Mouse (Mus musculus) intestine, embryonic 16.5 days (tissue): ENCODE data around the gene Ehbp1. TPM values are rescaled to one million over a fixed set of nuclear protein-coding genes. Genes with fewer than 3 reads are reported as not detected.

Experiments
- ATAC-seq: fragments of 200-750 bp; cut with Nextera tagmentation; 2 replicates; pipeline ENCODE4 v1.8.0; 2017; ENCODE audit warnings: moderate TSS enrichment, moderate library complexity
- H3K27ac ChIP-seq: fragments of 300-500 bp; sonication (generic); 2 replicates; pipeline ENCODE4 v1.5.1; 2014; ENCODE audit warnings: mild to moderate bottlenecking, low read length
- H3K27me3 ChIP-seq: fragments of 300-500 bp; sonication (generic); replicated peaks from 2 replicates; pipeline ENCODE4 v1.6.1; 2014; ENCODE audit warnings: low read length, control low read depth, mixed read lengths; ENCODE audit not compliant: control insufficient read depth, insufficient read depth
- H3K36me3 ChIP-seq: fragments of 300-500 bp; sonication (generic); 2 replicates; pipeline ENCODE4 v1.6.1; 2014; ENCODE audit warnings: low read length, control low read depth; ENCODE audit not compliant: control insufficient read depth, insufficient read depth
- H3K4me1 ChIP-seq: fragments of 300-500 bp; sonication (generic); 2 replicates; pipeline ENCODE4 v1.6.1; 2014; ENCODE audit warnings: low read length, control low read depth, mixed read lengths; ENCODE audit not compliant: control insufficient read depth, insufficient read depth
- H3K4me2 ChIP-seq: fragments of 300-500 bp; sonication (generic); 2 replicates; pipeline ENCODE4 v1.6.1; 2014; ENCODE audit warnings: low read depth, low read length, control low read depth
- H3K4me3 ChIP-seq: fragments of 300-500 bp; sonication (generic); 2 replicates; pipeline ENCODE4 v1.5.1; 2014; ENCODE audit warnings: mild to moderate bottlenecking, low read length
- H3K9ac ChIP-seq: fragments of 300-500 bp; sonication (generic); 2 replicates; pipeline ENCODE4 v1.6.1; 2014; ENCODE audit warnings: low read depth, low read length
- H3K9me3 ChIP-seq: fragments of 300-500 bp; sonication (generic); 2 replicates; pipeline ENCODE4 v1.6.1; 2016; ENCODE audit warnings: low read length, control low read depth; ENCODE audit not compliant: control insufficient read depth
- WGBS: fragments of 180-500 bp; shearing (Covaris S2); extraction: QIAGEN DNeasy Blood & Tissue Kit; methylation state at CpG from one replicate; pipeline ENCODE4 v1.1.7; 2014; 5-methylcytosine and 5-hydroxymethylcytosine counted together
- polyA plus RNA-seq: library from polyadenylated mRNA; unstranded; fragments of >200 nt; fragmentation: Nextera tagmentation; extraction: Ambion mirVana; gene quantifications from 2 replicates; pipeline ENCODE4 v1.2.1, GENCODE M21; 2015

Ehbp1 gene
- polyA plus RNA-seq, 1 experiment from 2014 or later: 8.2 TPM

DNA sequence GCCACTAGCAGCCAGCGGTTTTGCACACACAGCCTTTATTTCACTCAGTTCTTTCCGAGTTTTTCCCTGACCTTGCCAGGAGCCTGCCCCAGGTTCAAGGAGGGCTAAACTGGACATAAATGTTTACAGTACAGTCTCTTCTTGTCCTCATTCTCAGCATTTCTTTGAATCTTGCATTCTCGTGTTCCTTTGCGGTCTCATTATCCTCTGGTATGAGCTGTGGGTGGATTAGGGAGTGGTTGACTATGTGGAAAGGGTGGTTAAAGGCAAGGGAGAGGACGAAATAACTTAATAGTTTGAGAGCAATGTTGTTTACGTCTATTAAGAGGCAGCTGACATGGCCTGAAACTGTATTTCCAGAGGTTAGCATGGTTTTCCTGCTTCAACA is 54.6 kb downstream of the Ehbp1 start:
- H3K9me3 ChIP-seq: no peaks in the 10 kb centered on the region
- H3K4me1 ChIP-seq: peaks cover 5% of the 10 kb centered on the region; the same call in 1 of the 2 replicates
- peak overlapping the region; percentile 85 for H3K27ac ChIP-seq
- no peaks in the 10 kb centered on the region for H3K36me3 ChIP-seq
- WGBS: 0% methylated on average over 6 of the region's 6 CpGs
- H3K4me2 ChIP-seq: peak overlapping the region; percentile 79
- no peaks in the 10 kb centered on the region for H3K27me3 ChIP-seq
- ATAC-seq: no peak; the same call in 1 of the 2 replicates
- H3K4me3 ChIP-seq: peak overlapping the region; percentile 53
- peak overlapping the region; percentile 71 for H3K9ac ChIP-seq

DNA sequence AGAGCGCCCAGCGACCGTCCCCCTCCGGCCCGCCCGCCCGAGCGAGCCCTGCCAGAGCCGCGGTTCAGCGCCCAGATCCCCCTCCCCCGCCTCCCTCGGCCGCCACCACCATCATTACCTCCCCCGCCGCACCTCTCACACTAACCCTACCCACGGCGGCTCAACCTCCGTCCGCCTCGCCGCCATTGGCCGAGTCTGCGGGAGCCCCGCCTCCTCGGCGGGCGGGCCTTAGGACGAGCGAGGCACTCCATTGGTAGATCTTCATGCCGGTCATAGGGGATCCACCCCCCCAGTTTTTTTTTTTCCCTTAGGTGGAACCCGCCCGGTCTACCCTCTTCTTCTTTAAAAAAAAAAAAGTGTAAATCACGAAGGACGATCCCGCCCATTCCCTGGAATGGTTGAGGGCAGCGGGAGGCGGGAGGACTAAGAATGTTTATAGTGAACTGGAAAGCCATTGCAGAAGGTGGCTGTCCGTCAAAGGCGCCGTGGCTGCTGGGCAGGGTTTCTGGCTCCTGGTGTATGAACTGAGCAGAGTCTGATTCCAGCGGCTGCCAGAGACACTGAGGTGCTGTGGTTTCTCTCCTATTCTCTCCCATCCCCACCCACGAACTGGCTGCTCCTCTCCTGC is 55.1 kb downstream of the Ehbp1 start:
- Histone ChIP-seq H3K36me3 (no peaks in the 10 kb centered on the region), H3K9ac (peak overlapping the region; percentile 88), H3K4me1 (peaks cover 5% of the 10 kb centered on the region; the same call in 1 of the 2 replicates), H3K27me3 (no peaks in the 10 kb centered on the region), H3K27ac (peak overlapping the region; percentile 85), H3K4me3 (peak overlapping the region; percentile 89), H3K9me3 (no peaks in the 10 kb centered on the region), H3K4me2 (peak overlapping the region; percentile 79)
- ATAC-seq: peak; percentile 100
- WGBS: under 1% methylated on average over 31 of the region's 43 CpGs

DNA sequence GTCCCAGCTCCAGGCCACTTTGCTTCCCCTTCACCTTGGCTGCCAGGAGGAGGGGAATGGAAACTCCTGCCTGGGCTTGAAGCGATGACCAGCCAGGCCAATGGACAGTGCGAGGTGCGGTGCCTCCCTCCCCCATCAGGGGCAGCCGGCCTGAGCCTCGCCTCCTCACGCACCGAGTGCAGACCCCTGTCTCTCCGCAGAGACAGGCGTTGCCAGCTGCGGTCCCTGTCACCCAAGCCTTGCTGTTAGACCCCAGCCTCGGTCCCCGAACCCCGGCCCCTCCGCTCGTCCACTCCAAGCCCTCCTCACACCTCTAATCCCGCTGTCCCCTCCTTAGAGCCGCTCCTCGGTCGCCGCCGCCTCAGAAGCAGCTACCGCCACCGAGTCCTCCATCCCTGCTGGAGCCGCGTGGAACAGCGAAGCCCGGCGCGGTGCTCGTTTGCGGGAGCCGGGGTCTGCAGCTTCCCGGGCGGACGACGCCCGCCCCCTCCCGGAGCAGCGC is 55.7 kb downstream of the Ehbp1 start:
- under 1% methylated on average over 33 of the region's 39 CpGs for WGBS
- peak; percentile 60 for ATAC-seq
- Histone ChIP-seq H3K4me3 (peak overlapping the region; percentile 89), H3K36me3 (no peaks in the 10 kb centered on the region), H3K9me3 (no peaks in the 10 kb centered on the region), H3K9ac (peak overlapping the region; percentile 88), H3K4me1 (peaks cover 5% of the 10 kb centered on the region; the same call in 1 of the 2 replicates), H3K27me3 (no peaks in the 10 kb centered on the region), H3K4me2 (peak overlapping the region; percentile 77), H3K27ac (peak overlapping the region; percentile 84)

DNA sequence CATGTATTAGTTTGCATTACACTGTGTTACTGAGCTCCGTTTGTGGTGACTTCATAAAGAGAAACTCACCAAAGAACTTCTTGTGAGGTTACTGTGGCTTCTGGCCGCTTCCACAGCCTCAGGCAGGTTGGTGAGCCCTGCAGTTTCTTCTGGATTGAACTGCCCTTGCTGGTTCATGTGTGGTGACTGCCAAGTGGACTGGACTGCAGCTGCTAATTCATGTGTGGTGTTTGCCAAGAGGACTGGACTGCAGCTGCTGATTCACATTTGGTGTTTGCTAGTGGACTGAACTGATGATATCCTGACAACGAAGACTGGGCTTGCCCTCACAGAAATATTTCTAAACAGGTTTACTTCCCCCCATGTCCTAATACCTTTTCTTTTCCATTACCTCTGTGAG is 65.4 kb downstream of the Ehbp1 start:
- H3K9ac ChIP-seq: no peak overlapping the region
- WGBS: 93% methylated on average over 3 of the region's 3 CpGs
- no peak overlapping the region for H3K4me2 ChIP-seq
- H3K4me3 ChIP-seq: no peak overlapping the region
- no peaks in the 10 kb centered on the region for H3K27me3 ChIP-seq
- peaks cover 9% of the 10 kb centered on the region; the same call in 1 of the 2 replicates for H3K36me3 ChIP-seq
- ATAC-seq: no peak
- H3K9me3 ChIP-seq: no peaks in the 10 kb centered on the region
- H3K27ac ChIP-seq: no peak overlapping the region
- no peaks in the 10 kb centered on the region for H3K4me1 ChIP-seq

DNA sequence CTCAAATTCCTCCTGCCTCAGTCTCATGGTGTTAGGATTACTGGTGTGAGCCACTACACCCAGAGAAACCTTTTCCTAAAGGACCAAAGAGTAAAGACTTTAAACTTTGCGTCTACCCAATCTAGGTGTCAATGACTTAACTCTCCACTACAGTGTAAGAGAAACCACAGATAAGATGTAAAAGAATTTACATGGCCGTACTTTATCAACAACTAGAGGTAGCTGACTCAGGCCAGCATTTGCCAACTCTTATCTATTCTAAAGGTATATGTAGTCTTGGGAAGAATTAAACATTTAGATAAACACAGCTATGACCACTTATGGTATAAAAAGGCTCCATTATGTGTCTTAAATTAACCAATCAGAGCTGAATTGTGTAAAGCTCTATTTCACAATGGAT is 67.9 kb downstream of the Ehbp1 start:
- Histone ChIP-seq H3K4me1 (no peaks in the 10 kb centered on the region), H3K9ac (no peak overlapping the region), H3K27ac (no peak overlapping the region), H3K4me3 (no peak overlapping the region), H3K36me3 (peaks cover 6% of the 10 kb centered on the region; the same call in 1 of the 2 replicates), H3K9me3 (no peaks in the 10 kb centered on the region), H3K4me2 (no peak overlapping the region), H3K27me3 (no peaks in the 10 kb centered on the region)
- WGBS: 79% methylated on average over 2 of the region's 2 CpGs
- ATAC-seq: peak; percentile 33; the same call in 1 of the 2 replicates

DNA sequence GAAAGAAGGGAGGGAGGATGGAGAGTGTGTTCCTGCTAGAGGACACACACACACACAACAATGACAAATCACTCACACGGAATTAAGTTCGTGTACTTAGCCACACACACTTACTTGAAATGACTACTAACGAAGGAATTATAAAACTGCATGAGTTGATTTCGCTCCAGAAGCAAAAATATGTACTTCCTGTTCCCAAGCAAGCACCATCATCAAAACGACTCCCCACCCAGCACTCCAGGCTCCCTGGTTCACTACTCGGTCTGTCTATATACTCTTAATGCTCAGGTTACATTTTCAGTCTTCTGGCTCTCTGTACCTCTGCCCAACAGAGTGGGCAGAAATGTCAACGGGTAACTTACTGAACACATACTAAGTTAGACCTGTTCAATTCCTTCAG is 68.7 kb downstream of the Ehbp1 start:
- Histone ChIP-seq H3K9me3 (no peaks in the 10 kb centered on the region), H3K4me3 (no peak overlapping the region), H3K4me2 (no peak overlapping the region), H3K36me3 (peaks cover 6% of the 10 kb centered on the region; the same call in 1 of the 2 replicates), H3K27me3 (no peaks in the 10 kb centered on the region), H3K4me1 (no peaks in the 10 kb centered on the region), H3K9ac (no peak overlapping the region), H3K27ac (no peak overlapping the region)
- 84% methylated on average over 7 of the region's 7 CpGs for WGBS
- no peak for ATAC-seq

- Histone ChIP-seq H3K4me1 (0 out of 2 replicates have a peak, but pooled peaks cover 2% of the 10 kb centered on the region), H3K9ac (no peak overlapping the region), H3K27ac (no peak overlapping the region), H3K9me3 (no peaks in the 10 kb centered on the region), H3K36me3 (peaks cover 4% of the 10 kb centered on the region; the same call in 1 of the 2 replicates), H3K4me3 (no peak overlapping the region), H3K27me3 (no peaks in the 10 kb centered on the region), H3K4me2 (no peak overlapping the region)
- no peak for ATAC-seq
- WGBS: 92% methylated on average over 3 of the region's 3 CpGs
Measured at GRCm38 (mm10) chr11:22271889-22272288, 70.2 kb downstream of the Ehbp1 start.

GRCm38 (mm10) chr11:22269643-22270042 is 72.4 kb downstream of the Ehbp1 start:
- Histone ChIP-seq H3K4me2 (no peak overlapping the region), H3K9ac (no peak overlapping the region)
- WGBS: 46% methylated on average over 4 of the region's 4 CpGs

GRCm38 (mm10) chr11:22269173-22269572 is 72.9 kb downstream of the Ehbp1 start:
- Histone ChIP-seq H3K4me3 (no peak overlapping the region), H3K9ac (no peak overlapping the region), H3K4me1 (0 out of 2 replicates have a peak, but pooled peaks cover 3% of the 10 kb centered on the region), H3K4me2 (no peak overlapping the region), H3K27ac (no peak overlapping the region), H3K9me3 (no peaks in the 10 kb centered on the region), H3K36me3 (no peaks in the 10 kb centered on the region), H3K27me3 (no peaks in the 10 kb centered on the region)
- no peak for ATAC-seq
- 76% methylated on average over 3 of the region's 3 CpGs for WGBS

More at GRCm38 (mm10) chr11:22269643-22270042, 72.4 kb downstream of the Ehbp1 start:
- no peaks in the 10 kb centered on the region for H3K27me3 ChIP-seq
- H3K9me3 ChIP-seq: no peaks in the 10 kb centered on the region
- H3K4me1 ChIP-seq: 0 out of 2 replicates have a peak, but pooled peaks cover 3% of the 10 kb centered on the region
- no peak overlapping the region for H3K4me3 ChIP-seq
- ATAC-seq: no peak
- H3K36me3 ChIP-seq: no peaks in the 10 kb centered on the region
- H3K27ac ChIP-seq: no peak overlapping the region
